Mouse (Mus musculus) telencephalon, adult 2 months (tissue): ENCODE measurements around the gene Cul7.

Source experiments
- DNase-seq: peaks from one replicate; pipeline ENCODE4 v3.0.0-alpha.2; 2011; ENCODE audit warnings: low read depth, low spot score

The Cul7 gene

DNA sequence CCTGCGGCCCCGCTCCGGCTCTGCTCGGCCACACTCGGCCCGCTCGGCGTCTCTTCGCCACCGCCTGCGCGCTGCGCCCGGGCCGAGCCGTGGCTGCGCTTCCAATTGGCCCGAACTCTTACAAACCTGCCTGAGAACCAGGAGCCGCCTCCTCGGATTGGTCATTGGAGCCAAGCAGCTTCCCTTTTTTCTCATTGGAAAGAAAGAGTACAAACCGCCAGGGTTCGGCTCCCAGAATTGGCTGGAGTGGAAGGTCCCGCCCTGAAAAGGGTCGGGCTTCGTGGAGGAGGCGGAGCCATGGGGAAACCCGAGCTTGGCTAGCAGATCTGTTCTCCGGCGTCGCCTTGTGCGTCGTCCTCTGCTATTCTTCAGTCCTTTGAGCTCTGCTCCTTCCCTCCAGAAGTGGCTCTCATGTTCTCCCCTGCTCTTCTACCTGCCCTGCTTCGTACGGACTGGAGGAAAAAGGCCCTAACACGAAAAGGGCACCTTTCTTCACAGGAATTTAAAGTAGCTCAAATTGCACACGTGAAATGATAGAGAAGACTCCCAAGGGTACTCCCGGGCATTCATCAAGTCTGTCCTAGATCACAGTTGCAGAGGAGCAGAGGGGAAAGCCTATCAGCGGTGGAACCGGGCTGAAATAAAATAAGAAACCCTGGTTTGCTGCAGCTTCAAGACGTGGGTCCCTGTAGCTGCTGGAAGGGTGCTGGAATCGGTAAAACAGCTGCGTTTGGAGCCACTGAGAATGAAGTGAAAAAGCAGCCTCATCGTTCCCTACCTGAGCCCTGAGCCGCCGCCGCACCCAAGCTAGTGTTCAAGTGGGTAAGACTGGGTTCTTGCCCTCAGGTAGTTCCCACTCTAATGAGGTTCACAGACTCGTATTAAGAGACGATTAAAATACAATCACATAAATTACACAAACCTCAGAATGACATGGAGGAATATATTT lies 55.0 kb downstream of the Cul7 start, which contains the start of gene Ppp2r5d:
Gene Ppp2r5d (minus strand): TSS at position 225 of the 949 bp plus-strand sequence.
- DNase-seq, result peak; percentile 98

DNA sequence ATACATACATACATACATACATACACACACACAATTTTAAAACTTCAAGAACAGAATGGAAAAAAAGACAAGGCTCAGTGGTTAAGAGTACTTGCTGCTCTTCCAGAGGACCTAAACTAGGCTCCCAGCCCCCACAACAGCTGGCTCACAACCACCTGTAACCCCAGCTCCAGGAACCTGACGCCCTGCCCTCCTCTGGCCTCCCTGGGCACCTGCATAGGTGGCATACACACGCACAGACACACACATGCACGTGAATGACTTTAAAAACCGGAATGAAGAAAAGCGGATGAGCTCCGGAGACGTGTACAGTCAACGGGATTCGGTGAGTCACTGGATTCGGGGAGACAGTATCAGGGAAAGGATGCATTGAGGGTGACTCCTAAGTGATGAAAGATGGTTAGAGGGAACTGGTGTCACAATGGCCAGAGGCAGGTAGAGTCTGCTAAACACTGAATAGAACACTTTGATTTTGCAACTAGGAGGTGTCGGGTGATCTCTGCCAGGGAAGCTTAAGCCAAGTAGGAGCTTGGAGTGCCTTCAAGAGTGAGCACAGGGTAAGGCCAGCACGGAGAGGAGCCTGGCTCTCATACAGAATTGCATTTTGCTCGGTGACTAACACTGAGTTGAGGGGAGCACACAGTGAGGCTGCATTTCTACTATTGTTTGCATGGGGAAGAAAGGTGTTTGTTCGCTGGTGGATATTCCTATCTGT lies 56.4 kb downstream of the Cul7 start:
- DNase-seq, result no peak

DNA sequence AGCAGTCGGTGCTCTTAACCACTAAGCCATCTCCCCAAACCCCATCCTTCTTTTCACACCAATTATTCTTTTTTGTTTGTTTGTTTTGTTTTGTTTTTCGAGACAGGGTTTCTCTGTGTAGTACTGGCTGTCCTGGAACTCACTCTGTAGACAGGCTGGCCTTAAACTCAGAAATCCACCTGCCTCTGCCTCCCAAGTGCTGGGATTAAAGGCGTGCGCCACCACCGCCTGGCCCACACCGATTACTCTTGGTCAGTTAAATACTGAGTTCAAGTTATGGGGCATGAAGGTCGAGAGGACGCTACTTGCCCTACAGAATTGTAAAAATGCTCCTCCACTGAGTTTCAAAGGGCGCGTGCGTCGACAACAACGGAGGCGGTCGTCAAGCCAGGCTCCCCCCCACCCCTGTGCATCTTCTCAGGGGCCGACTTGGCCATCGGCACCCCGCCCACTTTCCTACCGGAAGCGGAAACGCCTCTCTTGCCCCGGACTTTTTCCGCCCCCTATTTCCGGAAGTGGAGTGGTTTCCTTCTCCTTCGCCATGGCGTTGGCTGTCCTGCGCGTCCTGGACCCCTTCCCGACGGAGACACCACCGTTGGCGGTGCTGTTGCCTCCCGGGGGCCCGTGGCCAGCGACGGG lies 60.9 kb downstream of the Cul7 start, which contains the start of gene Pex6:
Gene Pex6 (plus strand): TSS at position 505 of the 639 bp plus-strand sequence.
- DNase-seq, result peak; percentile 91

DNA sequence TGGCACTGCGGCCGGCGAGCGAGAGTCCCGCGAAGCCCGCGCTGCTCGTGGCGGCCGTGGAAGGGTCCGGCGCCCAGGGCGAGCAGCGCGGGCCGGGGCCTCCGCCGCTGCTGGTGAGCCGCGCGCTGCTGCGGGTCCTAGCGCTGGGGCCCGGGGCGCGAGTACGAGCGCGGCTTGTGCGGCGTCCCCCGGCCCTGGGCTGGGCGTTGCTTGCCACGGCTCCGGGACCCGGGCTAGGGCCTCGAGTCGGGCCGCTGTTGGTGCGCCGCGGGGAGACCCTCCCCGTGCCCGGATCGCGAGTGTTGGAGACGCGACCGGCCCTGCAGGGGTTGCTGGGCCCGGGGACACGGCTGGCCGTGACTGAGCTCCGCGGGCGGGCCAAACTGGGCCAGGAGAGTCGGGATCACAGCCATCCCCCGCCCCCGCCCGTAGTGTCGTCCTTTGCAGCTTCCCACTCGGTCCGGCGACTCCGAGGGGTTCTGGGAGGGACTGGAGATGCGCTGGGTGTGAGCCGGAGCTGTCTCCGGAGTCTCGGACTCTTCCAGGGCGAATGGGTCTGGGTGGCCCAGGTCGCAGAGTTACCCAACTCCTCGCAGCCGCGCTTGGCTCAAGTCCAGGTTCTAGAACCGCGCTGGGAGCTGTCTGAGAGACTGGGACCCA lies 61.6 kb downstream of the Cul7 start:
- no peak for DNase-seq

DNA sequence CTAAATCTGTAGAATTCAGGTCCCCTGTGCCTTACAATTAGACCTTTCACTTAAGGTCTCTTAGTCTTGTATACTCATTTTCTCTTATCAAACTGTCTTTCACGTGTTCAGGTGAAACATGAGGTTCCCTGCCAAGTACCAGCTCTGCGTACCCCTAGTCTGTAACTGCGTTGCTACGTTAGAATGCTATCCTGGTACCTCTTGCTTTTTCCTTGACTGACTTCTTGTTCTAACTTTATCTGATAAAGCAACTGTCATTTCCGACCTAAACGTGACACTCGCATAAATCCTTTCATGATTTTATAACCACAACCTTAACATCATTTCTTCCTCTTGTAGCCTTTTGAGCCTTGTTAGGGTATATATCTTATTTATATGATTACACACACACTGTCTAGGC lies 62.3 kb downstream of the Cul7 start:
- DNase-seq, result no peak

DNA sequence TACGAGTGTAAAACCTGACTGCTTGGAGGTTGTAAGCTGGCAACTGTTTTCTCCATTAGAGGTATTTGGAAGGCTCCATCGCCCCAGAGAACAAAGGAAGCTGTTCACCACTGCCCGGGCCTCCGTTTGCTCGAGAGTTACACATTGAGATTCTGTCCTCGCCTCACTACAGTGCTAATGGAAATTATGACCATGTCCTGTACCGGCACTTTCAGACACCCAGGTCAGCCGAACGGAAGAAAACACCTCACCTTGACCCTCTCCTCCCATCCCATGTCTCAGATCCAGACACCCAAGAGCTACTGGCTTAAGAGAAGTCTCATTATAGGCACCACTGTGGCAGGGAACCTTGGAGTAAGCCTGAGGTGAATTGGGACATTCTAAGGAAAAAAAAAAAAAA lies 63.7 kb downstream of the Cul7 start:
- no peak for DNase-seq
